Mouse (Mus musculus) lung, embryonic 15.5 days (tissue): ENCODE data around the gene Rpa2. TPM values are rescaled to one million over a fixed set of nuclear protein-coding genes. Genes with fewer than 3 reads are reported as not detected.
"Not testable (repeated sequence)": the region's sequence is repeated elsewhere in the genome, so short reads cannot be mapped to it uniquely, and the experiment has no call there.

Experiments
- ATAC-seq: fragments of 200-750 bp; cut with Nextera tagmentation; 2 replicates; pipeline ENCODE4 v1.8.0; 2017; ENCODE audit warnings: moderate number of reproducible peaks, borderline replicate concordance; ENCODE audit not compliant: low FRiP score, low TSS enrichment; ENCODE audit errors: extremely low read depth
- H3K27ac ChIP-seq: fragments of 300-500 bp; sonication (generic); 2 replicates; pipeline ENCODE4 v1.5.1; 2015; ENCODE audit warnings: moderate library complexity, mild to moderate bottlenecking, inconsistent platforms
- H3K27me3 ChIP-seq: fragments of 300-500 bp; sonication (generic); 2 replicates; pipeline ENCODE4 v1.6.1; 2015; ENCODE audit warnings: inconsistent platforms
- H3K36me3 ChIP-seq: fragments of 300-500 bp; sonication (generic); 2 replicates; pipeline ENCODE4 v1.6.1; 2015; ENCODE audit warnings: inconsistent platforms
- H3K4me1 ChIP-seq: fragments of 300-500 bp; sonication (generic); 2 replicates; pipeline ENCODE4 v1.6.1; 2015; ENCODE audit warnings: inconsistent platforms
- H3K4me2 ChIP-seq: fragments of 300-500 bp; sonication (generic); 2 replicates; pipeline ENCODE4 v1.6.1; 2015; ENCODE audit warnings: inconsistent platforms, mild to moderate bottlenecking, moderate library complexity
- H3K4me3 ChIP-seq: fragments of 300-500 bp; sonication (generic); 2 replicates; pipeline ENCODE4 v1.5.1; 2015; ENCODE audit warnings: mild to moderate bottlenecking, inconsistent platforms
- H3K9ac ChIP-seq: fragments of 300-500 bp; sonication (generic); 2 replicates; pipeline ENCODE4 v1.6.1; 2015; ENCODE audit warnings: inconsistent platforms
- H3K9me3 ChIP-seq: fragments of 300-500 bp; sonication (generic); 2 replicates; pipeline ENCODE4 v1.6.1; 2016; ENCODE audit warnings: inconsistent platforms
- WGBS: fragments of 180-500 bp; shearing (Covaris S2); methylation state at CpG from one replicate; pipeline ENCODE4 v1.1.7; 2015; 5-methylcytosine and 5-hydroxymethylcytosine counted together
- polyA plus RNA-seq: library from polyadenylated mRNA; unstranded; fragments of >200 nt; fragmentation: Nextera tagmentation; extraction: Ambion mirVana; gene quantifications from 2 replicates; pipeline ENCODE4 v1.2.1, GENCODE M21; 2015

The Rpa2 gene
- polyA plus RNA-seq, 1 experiment from 2014 or later, result 111 TPM

GRCm38 (mm10) chr4:132797461-132797860 is 29.3 kb downstream of the Rpa2 start:
- H3K27ac ChIP-seq, result no peak overlapping the region
- H3K9ac ChIP-seq, result no peak overlapping the region
- peaks cover 5% of the 10 kb centered on the region for H3K4me1 ChIP-seq
- peaks cover 19% of the 10 kb centered on the region for H3K27me3 ChIP-seq
- H3K9me3 ChIP-seq, result no peaks in the 10 kb centered on the region
- WGBS, result 60% methylated on average over 1 of the region's 1 CpGs
- no peak for ATAC-seq
- H3K36me3 ChIP-seq, result no peaks in the 10 kb centered on the region
- no peak overlapping the region for H3K4me2 ChIP-seq
- H3K4me3 ChIP-seq, result no peak overlapping the region

GRCm38 (mm10) chr4:132798028-132798427 is 29.9 kb downstream of the Rpa2 start:
- peaks cover 5% of the 10 kb centered on the region for H3K4me1 ChIP-seq
- H3K4me2 ChIP-seq, result no peak overlapping the region
- H3K9me3 ChIP-seq, result no peaks in the 10 kb centered on the region
- H3K9ac ChIP-seq, result no peak overlapping the region
- no peak overlapping the region for H3K27ac ChIP-seq
- H3K27me3 ChIP-seq, result peaks cover 19% of the 10 kb centered on the region
- no peaks in the 10 kb centered on the region for H3K36me3 ChIP-seq
- no peak for ATAC-seq
- 63% methylated on average over 4 of the region's 4 CpGs for WGBS
- no peak overlapping the region for H3K4me3 ChIP-seq

GRCm38 (mm10) chr4:132798666-132799065 is 30.5 kb downstream of the Rpa2 start:
- peaks cover 19% of the 10 kb centered on the region for H3K27me3 ChIP-seq
- H3K36me3 ChIP-seq, H3K4me3 ChIP-seq, H3K27ac ChIP-seq, H3K4me2 ChIP-seq, H3K4me1 ChIP-seq, H3K9me3 ChIP-seq, H3K9ac ChIP-seq, ATAC-seq: not testable (repeated sequence)
- 76% methylated on average over 3 of the region's 3 CpGs for WGBS

- WGBS, result 78% methylated on average over 4 of the region's 4 CpGs
- H3K4me2 ChIP-seq, result no peak overlapping the region
- H3K36me3 ChIP-seq, result no peaks in the 10 kb centered on the region
- no peaks in the 10 kb centered on the region for H3K9me3 ChIP-seq
- no peak for ATAC-seq
- no peak overlapping the region for H3K9ac ChIP-seq
- H3K4me1 ChIP-seq, result peaks cover 5% of the 10 kb centered on the region
- no peak overlapping the region for H3K27ac ChIP-seq
- H3K4me3 ChIP-seq, result no peak overlapping the region
- H3K27me3 ChIP-seq, result peaks cover 14% of the 10 kb centered on the region
Measured at GRCm38 (mm10) chr4:132799845-132800244, 31.7 kb downstream of the Rpa2 start.

GRCm38 (mm10) chr4:132801176-132802077 is 33.3 kb downstream of the Rpa2 start:
- no peak overlapping the region for H3K4me3 ChIP-seq
- peak overlapping the region; percentile 57 for H3K27ac ChIP-seq
- H3K4me2 ChIP-seq, result 0 out of 2 replicates have a peak overlapping the region, but pooled peaks have one; percentile 25
- no peaks in the 10 kb centered on the region for H3K36me3 ChIP-seq
- no peak overlapping the region for H3K9ac ChIP-seq
- ATAC-seq, result no peak
- H3K9me3 ChIP-seq, result no peaks in the 10 kb centered on the region
- H3K4me1 ChIP-seq, result 0 out of 2 replicates have a peak, but pooled peaks cover 2% of the 10 kb centered on the region
- H3K27me3 ChIP-seq, result no peaks in the 10 kb centered on the region
- 76% methylated on average over 18 of the region's 18 CpGs for WGBS

GRCm38 (mm10) chr4:132802171-132802637 is 34.1 kb downstream of the Rpa2 start:
- Histone ChIP-seq H3K36me3 (no peaks in the 10 kb centered on the region), H3K9me3 (no peaks in the 10 kb centered on the region), H3K4me3 (no peak overlapping the region), H3K27me3 (no peaks in the 10 kb centered on the region), H3K4me2 (peak overlapping the region; percentile 25; the same call in 1 of the 2 replicates), H3K4me1 (0 out of 2 replicates have a peak, but pooled peaks cover 2% of the 10 kb centered on the region), H3K27ac (peak overlapping the region; percentile 57), H3K9ac (no peak overlapping the region)
- no peak for ATAC-seq
- WGBS, result 48% methylated on average over 16 of the region's 16 CpGs

GRCm38 (mm10) chr4:132803212-132803611 is 35.1 kb downstream of the Rpa2 start:
- WGBS, result 84% methylated on average over 5 of the region's 5 CpGs
- Histone ChIP-seq H3K4me3 (no peak overlapping the region), H3K9ac (no peak overlapping the region), H3K27ac (no peak overlapping the region), H3K4me2 (no peak overlapping the region), H3K9me3 (no peaks in the 10 kb centered on the region), H3K27me3 (no peaks in the 10 kb centered on the region), H3K36me3 (no peaks in the 10 kb centered on the region), H3K4me1 (0 out of 2 replicates have a peak, but pooled peaks cover 2% of the 10 kb centered on the region)
- no peak for ATAC-seq

- Histone ChIP-seq H3K4me1 (0 out of 2 replicates have a peak, but pooled peaks cover 2% of the 10 kb centered on the region), H3K4me3 (no peak overlapping the region), H3K9me3 (no peaks in the 10 kb centered on the region), H3K27me3 (no peaks in the 10 kb centered on the region), H3K4me2 (no peak overlapping the region), H3K9ac (no peak overlapping the region), H3K36me3 (no peaks in the 10 kb centered on the region), H3K27ac (no peak overlapping the region)
- ATAC-seq, result no peak
- 95% methylated on average over 7 of the region's 7 CpGs for WGBS
Measured at GRCm38 (mm10) chr4:132803876-132804275, 35.7 kb downstream of the Rpa2 start.

- H3K9me3 ChIP-seq, result no peaks in the 10 kb centered on the region
- H3K4me1 ChIP-seq, result 0 out of 2 replicates have a peak, but pooled peaks cover 2% of the 10 kb centered on the region
- no peak for ATAC-seq
- no peaks in the 10 kb centered on the region for H3K27me3 ChIP-seq
- no peaks in the 10 kb centered on the region for H3K36me3 ChIP-seq
- H3K4me3 ChIP-seq, result no peak overlapping the region
- H3K4me2 ChIP-seq, result no peak overlapping the region
- no peak overlapping the region for H3K9ac ChIP-seq
- 80% methylated on average over 6 of the region's 6 CpGs for WGBS
- H3K27ac ChIP-seq, result no peak overlapping the region
Measured at GRCm38 (mm10) chr4:132804331-132804730, 36.2 kb downstream of the Rpa2 start.

- Histone ChIP-seq H3K4me1 (0 out of 2 replicates have a peak, but pooled peaks cover 2% of the 10 kb centered on the region), H3K36me3 (no peaks in the 10 kb centered on the region), H3K27me3 (no peaks in the 10 kb centered on the region), H3K27ac (no peak overlapping the region), H3K4me2 (no peak overlapping the region), H3K9ac (no peak overlapping the region), H3K9me3 (no peaks in the 10 kb centered on the region), H3K4me3 (no peak overlapping the region)
- ATAC-seq, result no peak
- WGBS, result 81% methylated on average over 5 of the region's 5 CpGs
Measured at GRCm38 (mm10) chr4:132805146-132805545, 37.0 kb downstream of the Rpa2 start.

GRCm38 (mm10) chr4:132805599-132806197 is 37.6 kb downstream of the Rpa2 start:
- no peaks in the 10 kb centered on the region for H3K36me3 ChIP-seq
- H3K4me3 ChIP-seq, result no peak overlapping the region
- no peak for ATAC-seq
- no peak overlapping the region for H3K9ac ChIP-seq
- no peak overlapping the region for H3K27ac ChIP-seq
- H3K27me3 ChIP-seq, result no peaks in the 10 kb centered on the region
- H3K9me3 ChIP-seq, result no peaks in the 10 kb centered on the region
- no peak overlapping the region for H3K4me2 ChIP-seq
- H3K4me1 ChIP-seq, result 0 out of 2 replicates have a peak, but pooled peaks cover 2% of the 10 kb centered on the region
- WGBS, result 67% methylated on average over 12 of the region's 12 CpGs
